21 mouse cellular contexts compared by ENCODE assay signal in genomic region chr2:77672215-77672905, GRCm38 (mm10).
DNase-seq lines count a peak whose midpoint lies in the region; ATAC-seq lines count a peak whose summit lies in the region.
"Had no signal": no experiment of that assay in that cellular context is flagged by ENCODE, and none has a peak within 500 bp of the region (broad histone marks: within the 10 kb centered on the region; RNA-seq: fewer than 3 reads in every experiment).

No protein-coding gene starts in this region.

- no peaks in the 10 kb centered on the region for H3K27me3 ChIP-seq in heart, embryonic 13.5 days (replicated peaks)
- H3K27me3 ChIP-seq in liver, embryonic 12.5 days (replicated peaks), result no peaks in the 10 kb centered on the region
- H3K27me3 ChIP-seq in liver, embryonic 16.5 days (ENCODE audit: control insufficient read depth, insufficient read depth, low read depth, low read length), result no peaks in the 10 kb centered on the region
- no peaks in the 10 kb centered on the region for H3K27me3 ChIP-seq in hindbrain, embryonic 11.5 days (ENCODE audit: control insufficient read depth, insufficient read depth, low read length)
- H3K27me3 ChIP-seq: embryonic facial prominence, embryonic 13.5 days; forebrain, embryonic 12.5 days; hindbrain, embryonic 15.5 days had no signal

- no peaks in the 10 kb centered on the region for H3K9me3 ChIP-seq in heart, embryonic 13.5 days
- H3K9me3 ChIP-seq in liver, embryonic 12.5 days (replicated peaks), result no peaks in the 10 kb centered on the region
- no peaks in the 10 kb centered on the region for H3K9me3 ChIP-seq in liver, embryonic 16.5 days (replicated peaks; ENCODE audit: control insufficient read depth, low read length)
- no peaks in the 10 kb centered on the region for H3K9me3 ChIP-seq in hindbrain, embryonic 11.5 days (ENCODE audit: control insufficient read depth, low read length)
- H3K9me3 ChIP-seq: embryonic facial prominence, embryonic 13.5 days; forebrain, embryonic 12.5 days; hindbrain, embryonic 15.5 days had no signal

- no peak for ATAC-seq in heart, embryonic 13.5 days (ENCODE audit: extremely low read depth, insufficient number of reproducible peaks, low FRiP score, low TSS enrichment)
- peak; percentile 53 for ATAC-seq in liver, embryonic 12.5 days
- peak; percentile 36 for ATAC-seq in liver, embryonic 16.5 days (ENCODE audit: low read depth)
- ATAC-seq in hindbrain, embryonic 11.5 days (ENCODE audit: low FRiP score), result no peak
- ATAC-seq: CD4-positive, CD25-positive, alpha-beta regulatory T cell, adult 4 months; forebrain, embryonic 16.5 days had no signal

- H3K4me2 ChIP-seq in heart, embryonic 13.5 days, result peak overlapping the region; percentile 9; the same call in 1 of the 2 replicates
- H3K4me2 ChIP-seq in liver, embryonic 12.5 days, result peak overlapping the region; percentile 45
- H3K4me2 ChIP-seq in liver, embryonic 16.5 days (ENCODE audit: low read depth, low read length), result peak overlapping the region; percentile 26
- no peak overlapping the region for H3K4me2 ChIP-seq in hindbrain, embryonic 11.5 days (replicated peaks; ENCODE audit: low read depth, low read length)
- H3K4me2 ChIP-seq: embryonic facial prominence, embryonic 13.5 days; forebrain, embryonic 12.5 days; hindbrain, embryonic 15.5 days had no signal

- 71% methylated on average over 5 of the region's 5 CpGs for WGBS in heart, embryonic 13.5 days
- WGBS in liver, embryonic 12.5 days (ENCODE audit: insufficient replicate concordance), result 61% methylated on average over 5 of the region's 5 CpGs
- 54% methylated on average over 5 of the region's 5 CpGs for WGBS in liver, embryonic 16.5 days (ENCODE audit: insufficient replicate concordance)
- WGBS in hindbrain, embryonic 11.5 days, result 85% methylated on average over 5 of the region's 5 CpGs

- no peak overlapping the region for H3K9ac ChIP-seq in heart, embryonic 13.5 days
- no peak overlapping the region for H3K9ac ChIP-seq in liver, embryonic 12.5 days
- H3K9ac ChIP-seq in liver, embryonic 16.5 days (ENCODE audit: low read depth, low read length), result no peak overlapping the region
- H3K9ac ChIP-seq in hindbrain, embryonic 11.5 days (ENCODE audit: low read depth, low read length), result no peak overlapping the region
- H3K9ac ChIP-seq: embryonic facial prominence, embryonic 13.5 days; forebrain, embryonic 12.5 days; hindbrain, embryonic 15.5 days had no signal

- H3K36me3 ChIP-seq in heart, embryonic 13.5 days, result no peaks in the 10 kb centered on the region
- H3K36me3 ChIP-seq in liver, embryonic 12.5 days, result no peaks in the 10 kb centered on the region
- H3K36me3 ChIP-seq in liver, embryonic 16.5 days (ENCODE audit: control insufficient read depth, insufficient read depth), result no peaks in the 10 kb centered on the region
- H3K36me3 ChIP-seq in hindbrain, embryonic 11.5 days (ENCODE audit: control insufficient read depth, insufficient read depth, low read length), result no peaks in the 10 kb centered on the region
- H3K36me3 ChIP-seq: embryonic facial prominence, embryonic 13.5 days; forebrain, embryonic 12.5 days; G1E; hindbrain, embryonic 15.5 days had no signal

- no peak overlapping the region for H3K4me3 ChIP-seq in heart, embryonic 13.5 days
- no peak overlapping the region for H3K4me3 ChIP-seq in liver, embryonic 12.5 days
- H3K4me3 ChIP-seq in liver, embryonic 16.5 days (ENCODE audit: low read depth, low read length), result no peak overlapping the region
- H3K4me3 ChIP-seq in hindbrain, embryonic 11.5 days (ENCODE audit: low read depth, low read length), result no peak overlapping the region
- H3K4me3 ChIP-seq: embryonic facial prominence, embryonic 13.5 days; forebrain, embryonic 12.5 days; hindbrain, embryonic 15.5 days had no signal

- DNase-seq in heart, adult 9 months (ENCODE audit: low spot score in 2 of 2), result no peak
- DNase-seq in c-Kit-positive CD71-positive TER-119-negative erythroid progenitor cells, embryonic 14.5 days (ENCODE audit: low read depth), result peak; percentile 48
- DNase-seq in hindbrain, embryonic 11.5 days (ENCODE audit: low spot score), result no peak
- DNase-seq in gastrocnemius, adult 8-10 months (ENCODE audit: low spot score in 2 of 2), result no peak
- DNase-seq: adrenal gland, adult 8-10 months; adrenal gland, postnatal 36 days; B cell, adult 2 months; cerebellum, adult 11-12 months; cerebellum, adult 9-10 months; cerebellum, postnatal 25 days; gastrocnemius, postnatal 14 days; heart, postnatal 14 days had no signal

- H3K27ac ChIP-seq in heart, embryonic 13.5 days (replicated peaks), result no peak overlapping the region
- H3K27ac ChIP-seq in liver, embryonic 12.5 days, result peak overlapping the region; percentile 51; the same call in 1 of the 2 replicates
- H3K27ac ChIP-seq in liver, embryonic 16.5 days (ENCODE audit: low read length), result peak overlapping the region; percentile 50; the same call in 1 of the 2 replicates
- no peak overlapping the region for H3K27ac ChIP-seq in hindbrain, embryonic 11.5 days (ENCODE audit: low read depth, low read length)
- H3K27ac ChIP-seq: embryonic facial prominence, embryonic 13.5 days; forebrain, embryonic 12.5 days; hindbrain, embryonic 15.5 days had no signal

- H3K4me1 ChIP-seq in heart, embryonic 13.5 days, result peaks cover 17% of the 10 kb centered on the region
- H3K4me1 ChIP-seq in liver, embryonic 12.5 days, result peaks cover 23% of the 10 kb centered on the region
- peaks cover 14% of the 10 kb centered on the region for H3K4me1 ChIP-seq in liver, embryonic 16.5 days (ENCODE audit: control insufficient read depth, low read depth, low read length)
- no peaks in the 10 kb centered on the region for H3K4me1 ChIP-seq in hindbrain, embryonic 11.5 days (replicated peaks; ENCODE audit: control insufficient read depth, insufficient read depth, low read length)
- H3K4me1 ChIP-seq: embryonic facial prominence, embryonic 13.5 days; forebrain, embryonic 12.5 days; hindbrain, embryonic 15.5 days had no signal

Comparison
In these comparisons a context has a peak if more than half of its experiments do, and no peak if none do; other contexts are left out.
1. ATAC-seq: peak in liver, embryonic 12.5 days (single experiment) and liver, embryonic 16.5 days (single experiment); none in heart, embryonic 13.5 days (single experiment) and hindbrain, embryonic 11.5 days (single experiment).
2. H3K27ac ChIP-seq: peak in liver, embryonic 12.5 days (single experiment) and liver, embryonic 16.5 days (single experiment); none in heart, embryonic 13.5 days (single experiment) and hindbrain, embryonic 11.5 days (single experiment).